Mouse (Mus musculus): ENCODE results near the gene Bmpr1a.

Bmpr1a gene

GRCm38 (mm10) chr14:34503325-34503647, at the start of gene Bmpr1a:
Gene Bmpr1a, minus strand, starts transcription at chr14:34503341.
- no peak for DNase-seq (ENCODE audit: low spot score)

GRCm38 (mm10) chr14:34552226-34552625, 49.1 kb upstream of the Bmpr1a start:
- no peak for DNase-seq (ENCODE audit: low spot score)

- peak; percentile 80 for DNase-seq (ENCODE audit: low spot score)
Measured at GRCm38 (mm10) chr14:34549004-34549671, 46.0 kb upstream of the Bmpr1a start.

- DNase-seq (ENCODE audit: low spot score): peak; percentile 52
Measured at GRCm38 (mm10) chr14:34548391-34549001, 45.4 kb upstream of the Bmpr1a start.

GRCm38 (mm10) chr14:34544545-34544944, 41.4 kb upstream of the Bmpr1a start:
- DNase-seq (ENCODE audit: low spot score): no peak

- DNase-seq (ENCODE audit: low spot score): no peak
Measured at GRCm38 (mm10) chr14:34544001-34544400, 40.9 kb upstream of the Bmpr1a start.

GRCm38 (mm10) chr14:34543596-34543995, 40.5 kb upstream of the Bmpr1a start:
- DNase-seq (ENCODE audit: low spot score): no peak

- no peak for DNase-seq (ENCODE audit: low spot score)
Measured at GRCm38 (mm10) chr14:34541896-34542295, 38.8 kb upstream of the Bmpr1a start.

GRCm38 (mm10) chr14:34540685-34541162, 37.6 kb upstream of the Bmpr1a start:
- peak; percentile 46 for DNase-seq (ENCODE audit: low spot score)

- no peak for DNase-seq (ENCODE audit: low spot score)
Measured at GRCm38 (mm10) chr14:34535883-34536282, 32.7 kb upstream of the Bmpr1a start.

- DNase-seq (ENCODE audit: low spot score): no peak
Measured at GRCm38 (mm10) chr14:34533537-34533936, 30.4 kb upstream of the Bmpr1a start.

- DNase-seq (ENCODE audit: low spot score): no peak
Measured at GRCm38 (mm10) chr14:34532536-34532935, 29.4 kb upstream of the Bmpr1a start.

- no peak for DNase-seq (ENCODE audit: low spot score)
Measured at GRCm38 (mm10) chr14:34528804-34529203, 25.7 kb upstream of the Bmpr1a start.

- DNase-seq (ENCODE audit: low spot score): no peak
Measured at GRCm38 (mm10) chr14:34522701-34523100, 19.6 kb upstream of the Bmpr1a start, which contains the start of gene 9230112D13Rik. Gene 9230112D13Rik, minus strand, starts transcription at chr14:34522801.

- DNase-seq (ENCODE audit: low spot score): no peak
Measured at GRCm38 (mm10) chr14:34517959-34518544, 14.9 kb upstream of the Bmpr1a start.

- DNase-seq (ENCODE audit: low spot score): no peak
Measured at GRCm38 (mm10) chr14:34516960-34517577, 13.9 kb upstream of the Bmpr1a start.

GRCm38 (mm10) chr14:34515860-34516259, 12.7 kb upstream of the Bmpr1a start:
- no peak for DNase-seq (ENCODE audit: low spot score)

- no peak for DNase-seq (ENCODE audit: low spot score)
Measured at GRCm38 (mm10) chr14:34514120-34514519, 11.0 kb upstream of the Bmpr1a start.

GRCm38 (mm10) chr14:34512602-34513001, 9.5 kb upstream of the Bmpr1a start:
- no peak for DNase-seq (ENCODE audit: low spot score)

- no peak for DNase-seq (ENCODE audit: low spot score)
Measured at GRCm38 (mm10) chr14:34511901-34512300, 8.8 kb upstream of the Bmpr1a start.

GRCm38 (mm10) chr14:34508842-34509439, 5.8 kb upstream of the Bmpr1a start:
- DNase-seq (ENCODE audit: low spot score): no peak

GRCm38 (mm10) chr14:34508187-34508840, 5.2 kb upstream of the Bmpr1a start:
- peak; percentile 42 for DNase-seq (ENCODE audit: low spot score)
